Mouse (Mus musculus) CD4-positive, CD25-positive, alpha-beta regulatory T cell, adult 4 months (primary cell): ENCODE results near the gene Dglucy. TPM values are rescaled to one million over a fixed set of nuclear protein-coding genes. Genes with fewer than 3 reads are reported as not detected.

Experiments used
- ATAC-seq: one replicate; pipeline ENCODE4 v1.8.0; 2017
- polyA plus RNA-seq, 2 experiments: library from polyadenylated mRNA; unstranded; fragments of 100-300 nt; shearing (Covaris generic); gene quantifications; one replicate each; pipeline ENCODE4 v1.2.1; 2017

The Dglucy gene
- polyA plus RNA-seq, 2 experiments from 2014 or later = 13.1 to 17.1 TPM

DNA sequence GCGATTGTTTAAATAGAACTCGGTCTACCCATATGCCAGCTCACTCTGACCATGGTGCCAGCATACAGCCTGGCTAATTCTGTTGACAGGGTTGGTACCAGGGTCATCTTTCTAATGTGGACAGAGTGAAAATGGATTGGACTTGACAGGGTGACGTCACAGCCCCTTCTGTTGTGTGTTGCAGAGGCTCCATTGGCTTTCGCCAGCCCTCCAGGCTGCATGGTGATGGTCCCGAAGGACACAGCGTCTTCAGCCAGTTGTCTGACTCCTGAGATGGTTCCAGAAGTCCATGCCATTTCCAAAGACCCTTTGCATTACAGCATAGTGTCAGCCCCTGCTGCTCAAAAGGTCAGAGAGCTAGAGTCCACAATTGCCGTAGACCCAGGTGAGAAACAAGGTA, 65.7 kb downstream of the Dglucy start:
- ATAC-seq = no peak

DNA sequence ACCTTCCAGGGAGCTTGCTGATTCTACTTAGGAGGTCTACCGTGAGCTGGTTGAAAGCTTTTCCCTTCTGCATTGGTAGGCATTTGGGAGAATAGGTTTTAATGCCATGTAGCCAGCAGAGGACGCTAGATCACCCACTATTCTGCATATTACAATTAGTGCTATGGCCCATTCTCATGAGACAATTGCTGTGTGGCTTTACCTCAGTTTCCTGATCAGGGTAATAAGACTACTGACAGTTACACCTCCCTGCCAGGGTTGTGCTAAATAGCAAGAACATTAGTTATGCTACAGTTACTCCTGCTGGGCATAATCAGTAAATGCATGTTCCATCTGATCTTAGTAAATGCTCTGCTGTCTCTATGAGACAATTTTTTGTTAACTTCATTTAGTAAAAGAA, 67.0 kb downstream of the Dglucy start:
- no peak for ATAC-seq

DNA sequence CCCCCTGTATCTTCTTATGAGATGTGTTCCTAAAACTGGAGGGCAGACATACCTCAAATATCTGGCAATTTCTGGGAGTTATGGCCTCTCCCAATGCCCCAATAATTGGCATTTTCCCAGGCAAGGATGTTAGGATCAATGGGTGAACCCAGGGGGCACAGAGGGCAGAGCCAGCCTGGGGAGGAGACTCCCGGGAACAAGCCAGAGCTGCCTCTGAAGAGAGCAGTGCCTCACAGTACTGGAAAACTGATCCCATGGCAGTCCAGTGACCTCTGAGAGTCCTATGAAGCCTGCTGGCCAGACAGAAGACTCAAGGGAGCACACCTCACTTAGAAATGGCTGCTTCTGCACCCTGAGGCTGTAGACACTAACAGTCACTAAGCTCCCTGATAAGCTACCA, 67.7 kb downstream of the Dglucy start:
- no peak for ATAC-seq

DNA sequence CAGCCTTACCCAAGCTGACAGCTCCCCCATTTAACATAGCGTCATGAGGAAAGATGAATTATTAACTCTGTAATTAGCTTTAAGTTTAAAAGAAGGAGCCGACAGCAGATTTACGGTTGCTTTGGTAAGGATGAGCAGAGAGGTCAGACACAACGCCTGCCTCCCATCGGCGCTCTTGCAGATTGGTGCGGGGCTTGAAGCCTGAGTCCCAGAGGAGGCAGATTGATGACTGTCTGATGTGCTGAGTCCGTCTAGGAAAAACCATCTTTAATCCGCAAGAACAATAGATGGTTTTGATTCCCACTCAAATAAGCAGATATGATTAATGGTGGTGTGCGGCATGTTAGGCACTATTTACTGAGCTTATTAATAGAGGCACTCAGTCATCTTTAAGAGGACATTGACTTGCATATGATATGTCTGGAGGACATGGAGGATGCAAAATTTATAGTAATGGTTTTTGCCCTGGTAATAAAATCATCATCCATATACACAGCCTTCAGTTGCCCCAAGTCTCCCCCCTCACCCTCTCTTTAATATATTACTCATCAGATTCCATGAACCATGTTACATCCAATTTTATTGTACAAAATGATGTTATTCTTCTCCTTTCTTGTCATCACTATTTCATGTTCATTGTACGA, 68.7 kb downstream of the Dglucy start:
- no peak for ATAC-seq

DNA sequence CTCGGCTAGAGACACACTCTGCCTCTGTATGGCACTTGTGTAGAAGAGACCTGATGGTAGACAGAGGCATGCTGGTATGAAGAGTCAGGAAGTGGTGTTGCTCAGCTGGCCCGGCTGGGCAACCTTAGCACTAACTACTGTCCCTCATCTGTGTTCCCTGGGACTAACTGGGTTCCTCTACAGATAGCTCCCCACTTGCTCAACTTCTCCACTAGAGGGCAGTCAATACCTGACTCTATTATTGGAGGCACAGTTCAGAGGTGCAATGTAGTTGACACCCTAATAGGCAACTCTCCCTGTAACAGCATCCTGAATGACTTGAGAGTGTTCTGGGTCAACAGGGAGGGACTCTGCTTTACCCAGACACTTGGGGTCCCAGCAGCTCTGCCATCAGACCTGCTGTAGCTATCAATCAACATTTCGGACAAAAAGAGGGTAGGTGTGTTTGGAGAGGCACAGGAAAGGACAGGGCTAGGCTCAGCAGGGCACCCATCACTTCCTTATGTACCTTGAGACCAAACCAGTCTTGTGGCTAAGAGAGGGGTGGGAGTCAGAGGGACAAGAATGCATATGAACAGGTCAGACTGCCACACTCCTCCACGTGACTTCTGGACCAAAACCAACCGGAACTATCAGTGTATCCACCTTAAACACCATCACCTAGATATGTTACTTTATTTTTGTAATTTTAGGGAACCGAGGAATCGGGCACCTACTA, 70.7 kb downstream of the Dglucy start:
- ATAC-seq = peak; percentile 98

DNA sequence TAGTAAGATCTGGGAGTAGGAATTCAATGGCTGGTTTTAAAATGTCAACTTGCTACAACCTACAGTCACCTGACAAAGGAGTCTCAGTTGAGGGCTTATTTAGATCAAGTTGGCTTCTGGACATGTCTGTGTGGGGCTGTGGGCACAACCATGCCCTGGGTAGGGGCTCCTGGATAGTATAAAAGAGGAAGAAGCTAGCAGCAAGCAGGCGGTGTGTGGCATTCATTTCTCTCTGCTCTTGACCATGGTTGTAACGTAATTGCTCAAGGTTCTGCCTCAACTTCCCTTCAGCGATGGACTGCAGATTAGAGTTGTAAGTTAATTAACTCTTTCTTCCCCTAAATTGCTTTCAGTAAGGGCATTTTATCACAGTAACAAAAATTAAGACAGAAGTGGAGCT, 73.5 kb downstream of the Dglucy start:
- no peak for ATAC-seq

DNA sequence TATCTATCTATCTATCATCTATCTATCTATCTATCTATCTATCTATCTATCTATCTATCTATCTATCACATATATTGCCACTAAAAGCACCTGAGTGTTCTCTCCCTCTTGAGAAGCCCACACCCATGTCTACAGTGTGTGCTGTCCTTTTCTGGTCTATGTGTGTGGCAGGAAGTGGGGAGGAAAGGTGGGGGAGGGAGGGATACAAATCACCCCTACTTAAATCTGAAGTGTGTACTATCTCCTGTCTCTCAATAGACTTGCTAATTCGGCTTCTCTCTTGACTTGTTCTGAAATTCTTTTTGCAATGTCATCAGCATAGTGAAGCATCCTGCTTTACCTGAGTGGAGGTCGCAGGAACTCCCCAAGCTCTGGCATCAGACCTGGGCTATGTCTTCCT, 77.5 kb downstream of the Dglucy start:
- ATAC-seq = peak; percentile 88

DNA sequence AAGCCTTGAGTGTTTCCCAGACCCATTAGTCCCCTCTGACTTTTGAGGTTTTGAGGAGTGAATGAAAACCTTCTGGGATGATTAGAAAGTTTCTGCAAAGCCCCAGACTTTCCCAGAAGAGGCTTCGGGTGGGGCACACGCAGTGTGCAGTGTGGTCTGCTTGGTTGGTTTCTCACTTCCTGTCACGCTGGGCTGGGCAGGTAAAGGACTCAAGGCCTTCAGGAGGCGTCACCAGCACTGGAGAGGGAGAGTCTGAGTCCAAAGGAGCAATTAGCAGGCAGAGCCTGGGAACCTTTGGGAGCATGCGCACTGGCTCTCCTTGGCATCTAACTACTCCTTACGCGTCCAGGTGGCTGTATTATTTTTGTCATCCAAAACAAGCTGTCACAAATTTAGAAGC, 78.9 kb downstream of the Dglucy start:
- peak; percentile 33 for ATAC-seq

DNA sequence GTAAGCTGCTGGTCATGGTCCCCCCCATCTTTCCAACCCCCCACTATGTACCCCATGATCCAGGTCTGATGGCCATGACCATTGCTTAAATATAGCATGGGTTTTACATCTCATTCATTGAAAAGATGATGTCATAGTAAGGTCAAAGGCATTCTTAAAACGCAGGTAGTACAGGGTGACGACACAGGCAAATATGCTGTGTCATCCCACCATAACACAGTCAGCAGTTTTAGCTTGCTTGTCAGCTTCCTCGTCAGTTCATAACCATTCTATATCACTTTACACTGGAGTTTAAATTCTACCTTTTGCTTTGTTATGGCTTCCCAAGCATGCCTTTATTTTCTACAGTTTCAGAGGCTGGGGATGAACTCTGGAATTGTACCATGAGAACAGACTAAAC, 83.4 kb downstream of the Dglucy start:
- ATAC-seq = no peak

DNA sequence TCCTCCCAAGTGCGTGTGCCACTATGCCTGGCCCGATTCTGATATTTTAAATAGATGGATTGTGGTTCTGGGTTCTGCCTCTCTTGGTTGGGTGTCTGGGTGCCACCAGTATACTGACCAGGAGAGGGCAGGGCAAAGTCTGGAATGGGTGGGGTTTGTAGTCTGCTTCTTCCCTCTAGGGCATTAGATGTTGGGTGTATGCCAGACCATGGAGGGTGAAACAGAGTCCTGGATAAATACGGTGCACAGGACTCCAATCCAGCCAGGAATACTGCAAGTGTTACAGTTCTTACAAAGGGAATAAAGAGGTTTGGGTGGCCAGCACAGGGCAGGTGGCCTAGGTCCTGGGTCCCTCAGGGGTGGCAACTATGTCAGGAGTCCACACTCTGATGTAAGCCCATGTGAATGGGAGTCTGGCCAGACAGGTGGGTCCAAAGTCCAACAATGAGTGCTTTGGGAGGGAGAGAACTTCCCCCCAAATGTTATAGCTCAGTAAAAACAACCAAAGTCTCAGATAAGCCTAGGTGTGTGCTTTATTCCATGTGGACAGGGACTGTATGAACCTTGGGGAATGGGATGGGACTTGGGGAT, 84.1 kb downstream of the Dglucy start:
- no peak for ATAC-seq

DNA sequence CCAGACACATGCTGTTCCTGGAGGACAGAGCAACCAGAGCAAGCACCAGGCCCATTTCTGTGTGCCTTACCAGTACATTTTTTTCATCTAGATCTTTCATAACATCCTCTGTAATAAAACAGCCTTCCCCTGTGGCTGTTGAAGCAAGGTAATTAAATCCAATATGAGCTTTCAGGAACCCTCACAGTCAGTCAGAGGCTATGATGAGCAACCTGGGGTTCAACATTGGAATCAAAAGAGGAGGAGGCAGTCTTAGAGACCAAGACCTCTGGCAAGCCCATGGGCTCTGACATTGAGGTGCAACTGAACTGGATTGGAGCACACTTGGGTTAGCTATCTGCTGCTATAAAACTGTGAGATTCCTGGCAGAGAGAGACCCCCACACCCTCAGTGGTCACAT, 86.2 kb downstream of the Dglucy start:
- ATAC-seq = no peak

DNA sequence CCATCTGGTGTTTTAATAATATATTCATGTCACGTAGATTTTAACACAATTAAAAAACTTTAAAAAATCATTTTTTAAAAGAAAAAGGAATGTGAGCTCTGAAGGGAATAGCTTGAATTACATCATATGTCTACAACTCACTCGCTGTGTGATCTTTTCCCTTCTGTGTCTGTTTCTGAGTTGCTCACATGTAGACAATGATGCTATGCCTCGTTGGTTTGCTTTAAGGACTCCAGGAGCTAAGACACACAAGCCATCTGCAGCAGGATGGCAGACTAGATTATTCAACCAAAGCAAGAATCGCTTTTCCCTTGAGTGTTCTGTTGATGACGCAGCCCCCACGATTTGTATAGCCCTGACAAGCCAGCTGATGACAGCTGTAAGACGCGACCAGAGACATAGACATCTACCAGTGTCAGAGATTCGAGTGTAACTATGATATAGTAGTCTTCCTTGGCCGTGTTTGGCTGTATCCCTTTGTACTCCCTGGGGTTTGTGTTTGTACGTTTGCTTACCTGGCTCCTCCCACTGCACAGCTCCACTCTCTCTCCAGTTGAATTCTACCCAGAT, 86.7 kb downstream of the Dglucy start:
- no peak for ATAC-seq

DNA sequence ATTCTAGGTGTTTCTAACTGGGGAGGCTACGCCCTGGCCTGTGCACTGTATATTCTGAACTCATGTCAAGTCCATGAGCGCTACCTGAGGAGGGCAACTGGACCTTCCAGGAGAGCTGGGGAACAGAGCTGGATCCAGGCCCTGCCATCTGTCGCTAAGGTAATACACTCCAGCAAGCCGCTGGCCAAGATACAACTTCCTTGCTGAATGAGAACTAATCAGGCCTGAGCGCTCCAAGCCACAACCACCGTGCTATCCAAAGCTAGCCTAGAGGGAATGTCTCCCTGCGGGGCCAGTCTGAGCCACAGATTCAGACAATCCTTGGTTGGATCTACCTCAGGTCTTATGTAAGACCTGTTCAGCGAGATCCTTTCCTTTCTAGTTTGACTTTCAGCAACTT, 88.2 kb downstream of the Dglucy start:
- ATAC-seq = no peak

DNA sequence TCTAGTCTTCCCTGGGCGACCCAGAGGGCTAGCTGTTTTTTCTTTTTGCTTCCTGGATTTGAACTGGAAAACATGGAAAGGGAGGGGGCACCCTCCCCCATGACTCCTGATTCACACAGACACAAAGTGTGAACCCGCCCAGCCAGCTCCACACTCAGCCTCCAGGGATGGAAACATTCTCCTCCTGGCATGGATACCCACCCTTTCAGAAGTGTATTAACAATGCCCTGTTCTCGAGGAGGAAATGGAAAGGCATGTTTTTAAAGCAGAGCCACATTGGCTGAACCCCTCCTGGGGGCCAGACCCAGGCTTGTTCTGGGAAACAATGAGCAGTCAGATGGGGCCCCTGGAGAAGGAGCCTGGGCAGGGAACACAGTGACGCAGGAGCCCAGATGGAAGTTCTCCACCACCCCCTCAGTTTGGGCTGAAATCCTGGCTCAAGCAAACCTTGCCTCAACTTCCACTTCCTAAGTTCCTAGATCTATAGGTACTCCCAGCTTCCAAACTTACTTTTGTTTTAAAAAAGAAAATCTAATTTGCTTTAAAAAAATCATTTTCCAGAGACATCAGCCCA, 89.3 kb downstream of the Dglucy start:
- no peak for ATAC-seq

DNA sequence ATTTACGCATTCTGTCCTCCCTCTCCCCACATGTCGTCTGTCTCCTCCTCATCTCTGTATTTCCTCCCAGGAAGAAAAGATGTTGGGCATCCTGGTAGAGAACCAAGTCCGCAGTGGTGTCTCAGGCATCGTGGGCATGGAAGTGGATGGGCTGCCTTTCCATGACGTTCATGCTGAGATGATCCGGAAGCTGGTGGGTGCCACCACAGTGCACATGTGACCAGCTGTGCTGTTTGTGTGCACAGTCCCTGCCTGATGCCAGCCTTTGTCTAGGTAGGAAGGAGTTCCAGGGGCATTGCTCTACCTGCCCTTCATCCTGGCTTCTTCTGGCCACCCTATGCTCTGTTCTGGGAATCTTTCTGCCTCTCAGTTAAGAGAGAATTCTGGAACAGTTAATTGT, 92.4 kb downstream of the Dglucy start:
- peak; percentile 12 for ATAC-seq

DNA sequence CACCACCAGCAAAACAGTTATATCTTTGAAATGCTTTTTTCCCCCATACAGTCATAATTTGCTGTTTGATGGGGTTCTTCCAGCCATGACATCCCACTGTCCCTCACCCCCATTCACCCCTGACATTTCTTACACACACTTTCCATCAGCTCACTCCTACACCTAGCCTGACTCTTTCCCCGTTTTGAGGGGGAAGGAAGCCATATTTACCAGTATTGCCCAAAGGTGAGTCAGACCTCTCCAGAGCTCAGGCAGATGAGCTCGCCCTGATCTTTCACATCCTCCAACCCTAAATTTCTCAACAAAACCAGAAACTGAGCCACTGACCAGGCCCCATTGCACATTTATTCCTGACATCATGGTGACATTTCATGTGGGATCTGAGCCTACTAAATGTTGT, 93.0 kb downstream of the Dglucy start:
- peak; percentile 46 for ATAC-seq

DNA sequence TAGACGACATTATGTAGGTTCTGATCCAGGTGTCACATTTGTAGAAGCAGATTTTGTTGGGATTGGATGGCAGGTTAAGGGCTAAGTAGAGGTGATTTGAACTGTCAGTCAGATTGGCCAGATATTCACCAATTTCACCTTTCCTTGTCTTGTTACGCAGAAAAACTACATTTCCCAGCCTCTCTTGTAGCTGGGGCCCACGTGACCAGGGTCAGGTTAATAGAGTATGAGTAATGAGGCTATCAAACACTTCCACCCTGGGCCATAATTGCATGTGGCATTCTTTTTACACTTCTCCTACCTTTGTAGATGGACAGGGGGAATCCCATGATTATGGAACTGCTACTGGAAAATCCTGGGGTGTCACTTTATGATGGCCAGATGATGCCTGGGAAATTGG, 94.8 kb downstream of the Dglucy start:
- no peak for ATAC-seq

DNA sequence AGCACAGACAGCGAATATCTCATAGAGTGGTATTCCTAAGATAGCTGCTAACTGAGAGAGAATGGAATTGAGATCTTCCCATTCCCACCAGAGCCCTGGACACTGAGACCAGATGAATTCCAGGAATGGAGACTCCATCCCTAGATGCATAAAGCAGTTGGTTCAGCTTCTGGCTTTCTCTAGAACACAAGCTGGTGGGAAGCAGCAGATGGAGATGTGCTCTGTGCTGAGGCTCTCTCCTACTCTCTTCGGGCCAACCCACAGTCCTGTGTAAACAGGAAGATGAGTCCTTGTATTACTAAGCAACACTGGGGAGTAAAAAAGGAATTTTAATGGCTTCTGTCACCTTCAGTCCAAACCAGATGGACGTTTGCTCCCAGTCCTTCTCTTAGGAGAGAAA, 96.7 kb downstream of the Dglucy start:
- no peak for ATAC-seq

DNA sequence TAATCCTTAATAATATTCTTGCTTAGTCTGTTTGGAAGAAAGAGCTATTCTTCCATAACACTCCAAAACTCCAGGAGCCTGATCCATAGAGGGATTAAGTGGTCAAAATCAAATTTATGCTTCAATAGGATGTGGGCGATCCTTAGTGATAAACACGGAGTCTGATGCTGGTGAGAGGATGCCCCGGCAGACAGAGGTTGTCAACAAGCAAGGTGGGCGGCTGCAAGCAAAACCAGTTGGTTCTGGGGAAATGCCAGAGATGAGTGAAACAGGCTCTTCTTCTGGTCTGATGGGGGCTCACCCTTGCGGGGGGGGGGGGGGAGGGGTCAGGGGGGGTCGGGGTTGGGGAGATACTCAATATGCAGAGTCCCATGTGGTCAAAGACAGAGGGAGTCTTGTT, 97.1 kb downstream of the Dglucy start:
- peak; percentile 60 for ATAC-seq

DNA sequence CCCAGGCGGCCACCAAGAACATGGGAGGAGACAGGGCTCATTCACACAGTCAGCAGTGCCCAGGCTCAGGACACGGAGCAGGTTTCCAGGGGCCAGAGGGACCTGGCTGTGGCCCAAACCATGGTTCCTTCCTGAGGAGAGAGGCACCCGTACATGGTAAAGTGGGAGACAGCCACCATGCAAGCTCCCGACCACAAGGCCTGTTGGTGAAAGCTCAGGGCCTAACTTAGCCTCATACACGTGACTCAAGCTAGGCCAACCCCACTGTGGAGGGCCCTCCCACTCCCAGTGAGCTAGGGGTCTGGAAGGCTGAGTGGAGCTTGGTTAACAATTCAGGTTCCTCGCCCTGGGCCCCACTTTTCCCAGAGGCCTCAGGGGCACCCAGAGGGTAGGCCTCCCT, 99.1 kb downstream of the Dglucy start:
- ATAC-seq = no peak

DNA sequence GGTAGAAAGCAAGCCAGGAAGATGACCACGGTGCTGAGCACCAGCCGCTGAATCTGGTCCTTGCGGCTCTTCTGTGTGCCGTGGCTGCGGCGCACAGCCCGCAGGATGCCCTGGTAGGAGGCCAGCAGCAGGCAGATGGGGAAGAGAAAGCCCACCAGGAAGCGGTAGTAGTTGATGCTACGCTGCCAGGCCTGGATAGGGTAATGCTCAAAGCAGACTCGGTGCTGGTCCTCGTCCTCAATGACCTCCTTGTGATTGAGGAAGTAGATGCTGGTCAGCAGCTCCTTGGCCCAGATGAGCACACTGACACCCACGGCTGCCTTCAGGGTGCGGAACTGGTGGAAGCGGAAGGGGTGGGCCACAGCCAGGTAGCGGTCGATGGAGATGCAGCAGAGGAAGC, 99.7 kb downstream of the Dglucy start:
- ATAC-seq = no peak

DNA sequence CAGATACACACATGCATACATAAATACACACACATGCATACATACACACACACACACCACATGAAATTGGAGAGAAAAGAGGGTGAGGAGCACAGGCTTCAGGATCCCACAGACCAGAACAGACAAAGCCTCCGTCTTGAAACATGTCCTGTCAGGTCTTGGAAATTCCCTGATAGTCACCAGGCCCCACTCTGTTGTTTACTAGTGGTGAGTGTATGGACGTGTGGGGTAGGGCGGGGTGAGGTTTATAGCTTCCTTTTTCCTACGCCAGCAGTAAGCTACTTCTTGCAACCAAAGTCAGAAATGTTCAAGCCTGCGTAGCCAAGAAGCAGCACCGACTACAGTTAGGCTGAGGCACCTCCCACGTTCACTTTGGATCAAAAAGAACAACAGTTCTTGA, 104.3 kb downstream of the Dglucy start:
- peak; percentile 76 for ATAC-seq

DNA sequence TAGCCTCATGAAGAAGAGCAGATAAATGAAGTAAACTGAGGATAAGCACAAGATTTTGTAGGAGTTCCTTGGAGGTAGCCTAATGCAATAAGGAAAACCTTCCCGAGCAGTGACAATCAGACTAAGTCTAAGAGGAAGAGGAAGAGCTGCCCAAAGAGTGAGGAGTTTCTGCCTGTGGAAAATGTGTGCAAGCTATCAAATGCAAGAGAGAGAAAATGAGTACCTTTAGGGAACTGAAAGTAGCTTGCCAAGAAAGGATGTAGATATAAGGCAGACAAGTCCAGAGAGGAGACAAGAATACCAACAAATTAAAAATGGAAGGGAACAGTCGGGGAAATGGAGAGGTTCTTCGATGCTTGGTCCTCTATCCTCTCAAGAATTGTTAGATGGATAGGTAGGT, 106.7 kb downstream of the Dglucy start:
- ATAC-seq = no peak

DNA sequence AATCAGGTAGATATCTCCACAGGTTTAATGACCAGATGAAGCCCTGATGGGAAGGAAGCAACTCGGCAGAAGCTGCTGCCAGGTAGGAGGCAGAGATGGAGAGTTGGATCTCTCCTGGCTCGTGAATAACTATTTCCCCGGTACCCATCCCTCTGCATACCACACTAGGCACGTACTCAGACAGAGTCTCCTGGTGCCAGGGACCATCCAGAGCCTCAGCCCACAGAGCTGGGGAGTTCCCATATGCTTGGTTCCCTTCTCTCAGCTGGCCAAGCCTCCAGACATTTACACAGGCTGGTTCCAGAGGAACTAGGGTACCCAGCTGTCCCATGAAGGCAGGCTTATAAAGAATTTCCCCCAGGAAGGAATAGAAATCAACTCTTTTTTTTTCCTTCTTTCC, 108.0 kb downstream of the Dglucy start:
- no peak for ATAC-seq
